Mouse (Mus musculus): ENCODE results near the gene Diaph2.
A peak's percentile ranks its signal among the peaks of the same experiment; 100 is the strongest.
"Not testable (repeated sequence)": the region's sequence is repeated elsewhere in the genome, so short reads cannot be mapped to it uniquely, and the experiment has no call there.

Gene Diaph2

GRCm38 (mm10) chrX:129799920-129800319 lies 50.4 kb downstream of the Diaph2 start:
- not testable (repeated sequence) for DNase-seq (ENCODE audit: extremely low spot score, low read depth, low spot score)

- DNase-seq (ENCODE audit: extremely low spot score, low read depth, low spot score): no peak
Measured at GRCm38 (mm10) chrX:129831903-129832302, 82.4 kb downstream of the Diaph2 start.

GRCm38 (mm10) chrX:129833887-129834286 lies 84.3 kb downstream of the Diaph2 start:
- no peak for DNase-seq (ENCODE audit: extremely low spot score, low read depth, low spot score)

GRCm38 (mm10) chrX:129884465-129884864 lies 134.9 kb downstream of the Diaph2 start:
- DNase-seq (ENCODE audit: extremely low spot score, low read depth, low spot score): peak; percentile 1

GRCm38 (mm10) chrX:129925806-129926205 lies 176.3 kb downstream of the Diaph2 start:
- no peak for DNase-seq (ENCODE audit: extremely low spot score, low read depth, low spot score)

- DNase-seq (ENCODE audit: extremely low spot score, low read depth, low spot score): no peak
Measured at GRCm38 (mm10) chrX:129974816-129975215, 225.3 kb downstream of the Diaph2 start.

- DNase-seq (ENCODE audit: extremely low spot score, low read depth, low spot score): no peak
Measured at GRCm38 (mm10) chrX:130008210-130008609, 258.7 kb downstream of the Diaph2 start.

GRCm38 (mm10) chrX:130019735-130020134 lies 270.2 kb downstream of the Diaph2 start:
- no peak for DNase-seq (ENCODE audit: extremely low spot score, low read depth, low spot score)

- DNase-seq (ENCODE audit: extremely low spot score, low read depth, low spot score): no peak
Measured at GRCm38 (mm10) chrX:130044525-130044924, 295.0 kb downstream of the Diaph2 start.

GRCm38 (mm10) chrX:130149216-130149615 lies 399.7 kb downstream of the Diaph2 start:
- DNase-seq (ENCODE audit: extremely low spot score, low read depth, low spot score): no peak

GRCm38 (mm10) chrX:130152164-130152563 lies 402.6 kb downstream of the Diaph2 start:
- DNase-seq (ENCODE audit: extremely low spot score, low read depth, low spot score): no peak

GRCm38 (mm10) chrX:130173126-130173525 lies 423.6 kb downstream of the Diaph2 start:
- no peak for DNase-seq (ENCODE audit: extremely low spot score, low read depth, low spot score)

- no peak for DNase-seq (ENCODE audit: extremely low spot score, low read depth, low spot score)
Measured at GRCm38 (mm10) chrX:130187891-130188290, 438.3 kb downstream of the Diaph2 start.

GRCm38 (mm10) chrX:130188449-130188848 lies 438.9 kb downstream of the Diaph2 start:
- DNase-seq (ENCODE audit: extremely low spot score, low read depth, low spot score): no peak

- DNase-seq (ENCODE audit: extremely low spot score, low read depth, low spot score): no peak
Measured at GRCm38 (mm10) chrX:130189250-130189649, 439.7 kb downstream of the Diaph2 start.

- DNase-seq (ENCODE audit: extremely low spot score, low read depth, low spot score): not testable (repeated sequence)
Measured at GRCm38 (mm10) chrX:130197412-130197811, 447.9 kb downstream of the Diaph2 start.

- DNase-seq (ENCODE audit: extremely low spot score, low read depth, low spot score): no peak
Measured at GRCm38 (mm10) chrX:130205243-130205642, 455.7 kb downstream of the Diaph2 start.

GRCm38 (mm10) chrX:130212227-130212626 lies 462.7 kb downstream of the Diaph2 start:
- no peak for DNase-seq (ENCODE audit: extremely low spot score, low read depth, low spot score)

GRCm38 (mm10) chrX:130212759-130213158 lies 463.2 kb downstream of the Diaph2 start:
- DNase-seq (ENCODE audit: extremely low spot score, low read depth, low spot score): no peak

- DNase-seq (ENCODE audit: extremely low spot score, low read depth, low spot score): no peak
Measured at GRCm38 (mm10) chrX:130230045-130230444, 480.5 kb downstream of the Diaph2 start.

- DNase-seq (ENCODE audit: extremely low spot score, low read depth, low spot score): no peak
Measured at GRCm38 (mm10) chrX:130235167-130235566, 485.6 kb downstream of the Diaph2 start.

GRCm38 (mm10) chrX:130246652-130247051 lies 497.1 kb downstream of the Diaph2 start:
- no peak for DNase-seq (ENCODE audit: extremely low spot score, low read depth, low spot score)

GRCm38 (mm10) chrX:130253664-130254063 lies 504.1 kb downstream of the Diaph2 start:
- no peak for DNase-seq (ENCODE audit: extremely low spot score, low read depth, low spot score)

- no peak for DNase-seq (ENCODE audit: extremely low spot score, low read depth, low spot score)
Measured at GRCm38 (mm10) chrX:130265707-130266106, 516.2 kb downstream of the Diaph2 start.

Measured in hindlimb bud, embryonic 11.5 days (tissue).